Mouse (Mus musculus): ENCODE measurements at regions not wholly inside any gene's neighbourhood (a gene's known extent, or its start where the extent isn't known, plus 50 kb on each side); places are given as distances from the start of the nearest gene placed in this dataset.

DNA sequence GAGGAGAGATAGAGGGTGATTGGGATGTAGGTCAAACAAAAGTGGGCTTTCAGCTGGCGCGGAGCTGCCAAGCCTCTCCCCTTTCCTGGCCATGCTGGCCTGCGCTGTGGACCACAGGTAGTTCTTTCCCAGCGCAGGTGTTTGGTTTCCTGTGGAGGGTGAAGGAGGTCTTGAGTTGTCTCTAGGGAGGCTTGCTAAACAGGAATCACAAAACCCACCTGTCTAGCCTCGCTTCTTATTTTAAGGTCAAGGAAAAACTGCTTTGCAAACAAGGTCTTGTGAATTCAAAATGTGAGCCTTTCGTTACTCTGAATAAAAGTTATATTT, 146.6 kb downstream of the Zfp36l1 start:
- TF ChIP-seq CTCF (IDR thresholded peaks at IDR 0.05; ENCODE audit: low read depth, low read length), result no peak
- no peak for TF ChIP-seq POLR2A (IDR thresholded peaks at IDR 0.05; ENCODE audit: extremely low read depth, insufficient read depth, low read length)
